Mouse (Mus musculus): Measurements from ENCODE around the gene Abi3. TPM values are rescaled to one million over a fixed set of nuclear protein-coding genes. Genes with fewer than 3 reads are reported as not detected.

Gene Abi3
- total and polyA plus RNA-seq, 3 experiments: 24.4 to 74.5 (median 31.4) TPM

DNA sequence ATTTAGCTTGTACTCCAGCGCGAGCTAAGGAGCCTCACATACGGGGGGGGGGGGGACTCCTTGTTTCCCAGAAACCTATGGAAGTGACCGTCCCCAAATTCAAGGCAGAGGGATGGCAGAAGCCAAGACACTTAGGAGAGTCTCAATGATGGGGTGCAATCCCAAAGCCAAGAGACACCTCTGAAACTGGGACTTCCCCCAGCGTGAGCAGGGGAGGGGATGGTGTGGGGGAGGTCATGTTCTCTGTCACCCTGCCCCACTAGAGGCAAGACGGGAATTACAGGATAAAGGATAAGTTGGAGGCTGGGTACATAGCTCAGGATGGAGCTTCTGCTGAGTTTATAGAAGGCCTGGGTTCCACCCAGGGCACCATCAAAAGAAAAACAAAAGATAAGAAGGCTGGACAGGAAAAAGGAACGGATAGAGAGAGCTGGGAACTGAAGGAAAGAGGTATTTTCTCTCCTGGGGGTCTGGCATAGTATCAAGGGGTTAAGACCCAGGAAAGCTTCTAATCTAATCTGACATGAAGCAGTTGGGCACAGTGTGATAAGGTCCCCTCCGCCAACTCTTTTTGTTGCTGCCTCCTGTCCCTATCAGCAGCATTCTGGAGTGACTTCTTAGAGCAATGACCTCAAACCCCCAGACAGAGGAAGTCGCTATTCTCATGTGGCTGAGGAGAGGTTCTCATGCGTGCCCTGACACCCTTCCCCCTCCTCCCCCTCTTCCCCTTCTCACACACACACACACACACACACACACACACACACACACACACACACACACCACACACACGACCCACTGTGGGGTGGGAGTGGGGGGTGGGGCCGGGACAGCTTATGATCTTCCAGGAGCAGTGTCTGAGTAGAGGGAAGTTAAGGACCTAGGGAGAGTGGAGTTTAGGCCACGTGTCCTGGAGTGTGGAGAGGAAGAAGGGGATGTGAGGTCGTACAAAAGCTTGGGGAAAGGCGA, 7.2 kb downstream of the Abi3 start (continued):
- TF ChIP-seq MAX (IDR thresholded peaks at IDR 0.05; ENCODE audit: low read length): peak; percentile 77

GRCm38 (mm10) chr11:95834143-95834667, 8.1 kb downstream of the Abi3 start:
- Histone ChIP-seq H3K9ac (ENCODE audit: insufficient read depth, low read depth) (peak overlapping the region; percentile 30; the same call in 1 of the 2 replicates), H3K9me3 (replicated peaks; ENCODE audit: low read length) (peaks cover 13% of the 10 kb centered on the region), H3K27ac (ENCODE audit: insufficient read depth, low read depth) (peak overlapping the region; percentile 97), H3K36me3 (replicated peaks in 1 of 2; ENCODE audit: control insufficient read depth in 1 of 2, insufficient read depth in 1 of 2, low read length in 1 of 2) (peaks cover 50 to 70% of the 10 kb centered on the region in 2 experiments), H3K4me3 (replicated peaks in 1 of 3; ENCODE audit: low read depth in 2 of 3, low read length in 2 of 3, poor library complexity in 1 of 3) (peak overlapping the region in 2 of 3 experiments; percentile 18 to 49), H3K27me3 (replicated peaks) (no peaks in the 10 kb centered on the region), H3K4me1 (ENCODE audit: control insufficient read depth in 1 of 2, insufficient read depth in 2 of 2) (peaks cover 47 to 77% of the 10 kb centered on the region in 2 experiments), H3K4me2 (ENCODE audit: insufficient read depth, low read depth, poor library complexity, severe bottlenecking) (peak overlapping the region; percentile 90), H3K79me2 (replicated peaks; ENCODE audit: control insufficient read depth, extremely low read depth, insufficient read depth, poor library complexity, severe bottlenecking) (peaks cover 17% of the 10 kb centered on the region)
- in situ Hi-C loops (cut with MboI; ENCODE audit: low pct_ligation_motif_present, low pct_unique_long_range_greater_than_20kb, low sequenced_read_pairs) (loop anchor here (5.0 kb wide), 1 partner anchor 33 kb away; no protein-coding TSS in a partner anchor), dilution Hi-C loops (cut with MboI; ENCODE audit: extremely low pct_ligation_motif_present, extremely low pct_unique_long_range_greater_than_20kb, low sequenced_read_pairs) (no loop called here)
- DNase-seq (ENCODE audit: extremely low read depth): peak; percentile 92
- no peak; a peak in 1 of 4 replicates for TF ChIP-seq CTCF (conservative IDR thresholded peaks at IDR 0.05 in 1 of 2, IDR thresholded peaks at IDR 0.05 in 1 of 2; ENCODE audit: low read depth in 2 of 2, low read length in 2 of 2)
- peak; percentile 50; the same call in 1 of the 2 replicates for TF ChIP-seq MXI1 (IDR thresholded peaks at IDR 0.05; ENCODE audit: low read depth, low read length)
- peak; percentile 79 for TF ChIP-seq EP300 (IDR thresholded peaks at IDR 0.05; ENCODE audit: low read length)
- TF ChIP-seq BHLHE40 (IDR thresholded peaks at IDR 0.05; ENCODE audit: low read depth, low read length): peak; percentile 77
- no peak; the same call in 1 of the 2 replicates for TF ChIP-seq POLR2AphosphoS2 (IDR thresholded peaks at IDR 0.05; ENCODE audit: low read depth, low read length)
- peak; percentile 78 for TF ChIP-seq ETS1 (conservative IDR thresholded peaks at IDR 0.05; ENCODE audit: low read depth, low read length)
- TF ChIP-seq NRF1 (IDR thresholded peaks at IDR 0.05; ENCODE audit: low read depth, low read length): no peak
- peak; percentile 89 for TF ChIP-seq IRF4 (IDR thresholded peaks at IDR 0.05; ENCODE audit: low read depth, low read length)
- TF ChIP-seq JUN (IDR thresholded peaks at IDR 0.05; ENCODE audit: insufficient read depth, low read depth, low read length): peak; percentile 35; the same call in 1 of the 2 replicates
- peak; percentile 74; the same call in 1 of the 2 replicates for TF ChIP-seq MAFK (IDR thresholded peaks at IDR 0.05; ENCODE audit: insufficient replicate concordance, low read length)
- TF ChIP-seq MEF2A (IDR thresholded peaks at IDR 0.05; ENCODE audit: borderline replicate concordance, low read depth, low read length): peak; percentile 51; the same call in 1 of the 2 replicates
- no peak; the same call in 1 of the 2 replicates for TF ChIP-seq RCOR1 (conservative IDR thresholded peaks at IDR 0.05; ENCODE audit: low read depth, low read length)
- peak; percentile 48 for TF ChIP-seq TCF12 (IDR thresholded peaks at IDR 0.05; ENCODE audit: low read depth, low read length)
- TF ChIP-seq SIN3A (IDR thresholded peaks at IDR 0.05; ENCODE audit: low read length): peak; percentile 28; the same call in 1 of the 2 replicates
- TF ChIP-seq USF1 (IDR thresholded peaks at IDR 0.05; ENCODE audit: low read depth, low read length): no peak
- no peak for TF ChIP-seq GABPA (IDR thresholded peaks at IDR 0.05; ENCODE audit: insufficient replicate concordance, low read depth, low read length)
- TF ChIP-seq CHD2 (IDR thresholded peaks at IDR 0.05; ENCODE audit: low read length): peak; percentile 96
- no peak for TF ChIP-seq ZC3H11A (IDR thresholded peaks at IDR 0.05; ENCODE audit: low read depth, low read length)
- no peak for TF ChIP-seq ZNF384 (IDR thresholded peaks at IDR 0.05; ENCODE audit: low read depth, low read length)
- no peak for TF ChIP-seq USF2 (conservative IDR thresholded peaks at IDR 0.05; ENCODE audit: low read depth, low read length)
- TF ChIP-seq MAZ (IDR thresholded peaks at IDR 0.05; ENCODE audit: low read depth, low read length): peak; percentile 80
- no peak; the same call in 1 of the 2 replicates for TF ChIP-seq POLR2A (IDR thresholded peaks at IDR 0.05; ENCODE audit: low read depth, low read length)
- no peak for TF ChIP-seq UBTF (IDR thresholded peaks at IDR 0.05; ENCODE audit: low read depth, low read length)
- TF ChIP-seq RAD21 (IDR thresholded peaks at IDR 0.05; ENCODE audit: low read depth, low read length): peak; percentile 3
- no peak for TF ChIP-seq NELFE (IDR thresholded peaks at IDR 0.05; ENCODE audit: low read depth, low read length)
- TF ChIP-seq MAX (IDR thresholded peaks at IDR 0.05; ENCODE audit: low read length): peak; percentile 29; the same call in 1 of the 2 replicates
- TF ChIP-seq KAT2A (IDR thresholded peaks at IDR 0.05; ENCODE audit: insufficient replicate concordance, low read length): no peak
- no peak for TF ChIP-seq ZKSCAN1 (IDR thresholded peaks at IDR 0.05; ENCODE audit: borderline replicate concordance, low read depth, low read length)
- peak; percentile 77; the same call in 1 of the 2 replicates for TF ChIP-seq ZMIZ1 (IDR thresholded peaks at IDR 0.05; ENCODE audit: low read depth, low read length)
- TF ChIP-seq CHD1 (IDR thresholded peaks at IDR 0.05; ENCODE audit: low read depth, low read length): no peak
- TF ChIP-seq TBP (conservative IDR thresholded peaks at IDR 0.05; ENCODE audit: low read depth, low read length): 0 out of 2 replicates have a peak, but pooled peaks have one; percentile 4
- TF ChIP-seq JUND (conservative IDR thresholded peaks at IDR 0.05; ENCODE audit: low read depth, low read length): no peak
- peak; percentile 12; the same call in 1 of the 2 replicates for TF ChIP-seq SMC3 (IDR thresholded peaks at IDR 0.05; ENCODE audit: low read depth, low read length)
- TF ChIP-seq HCFC1 (IDR thresholded peaks at IDR 0.05; ENCODE audit: low read depth, low read length): peak; percentile 29; the same call in 1 of the 2 replicates

Data from CH12.LX (cell line).